Mouse (Mus musculus) forebrain, postnatal 0 days (tissue): ENCODE data around the gene Zc3h18. TPM values are rescaled to one million over a fixed set of nuclear protein-coding genes. Genes with fewer than 3 reads are reported as not detected.
A peak's percentile ranks its signal among the peaks of the same experiment; 100 is the strongest.

Source experiments
- ATAC-seq: fragments of 200-750 bp; cut with Nextera tagmentation; 2 replicates; pipeline ENCODE4 v1.8.0; 2017; ENCODE audit warnings: mild to moderate bottlenecking, moderate library complexity
- DNase-seq: peaks from one replicate; pipeline ENCODE4 v3.0.0-alpha.2; 2015
- H3K27ac ChIP-seq: fragments of 300-500 bp; sonication (generic); 2 replicates; pipeline ENCODE4 v1.5.1; 2014; ENCODE audit warnings: low read depth, mild to moderate bottlenecking, antibody characterized with exemption, low read length, moderate library complexity, mixed read lengths
- H3K27me3 ChIP-seq: fragments of 300-500 bp; sonication (generic); 2 replicates; pipeline ENCODE4 v1.6.1; 2014; ENCODE audit warnings: mild to moderate bottlenecking, low read length, mixed read lengths; ENCODE audit not compliant: insufficient read depth
- H3K36me3 ChIP-seq: fragments of 300-500 bp; sonication (generic); 2 replicates; pipeline ENCODE4 v1.6.1; 2014; ENCODE audit warnings: mild to moderate bottlenecking, moderate library complexity; ENCODE audit not compliant: insufficient read depth
- H3K4me1 ChIP-seq: fragments of 300-500 bp; sonication (generic); 2 replicates; pipeline ENCODE4 v1.6.1; 2014; ENCODE audit warnings: antibody characterized with exemption; ENCODE audit not compliant: insufficient read depth
- H3K4me2 ChIP-seq: fragments of 300-500 bp; sonication (generic); 2 replicates; pipeline ENCODE4 v1.6.1; 2014; ENCODE audit warnings: low read depth, mild to moderate bottlenecking, moderate library complexity
- H3K4me3 ChIP-seq: fragments of 300-500 bp; sonication (generic); 2 replicates; pipeline ENCODE4 v1.5.1; 2014; ENCODE audit warnings: low read depth, low read length, mixed read lengths
- H3K9ac ChIP-seq: fragments of 300-500 bp; sonication (generic); 2 replicates; pipeline ENCODE4 v1.6.1; 2014; ENCODE audit warnings: mild to moderate bottlenecking
- H3K9me3 ChIP-seq: fragments of 300-500 bp; sonication (generic); 2 replicates; pipeline ENCODE4 v1.6.1; 2016; ENCODE audit warnings: low read length
- CTCF ChIP-seq: sonication (generic); IDR thresholded peaks from 2 replicates; pipeline ENCODE4 v1.5.1; 2016; ENCODE audit warnings: antibody characterized with exemption, control low read depth, low read depth
- WGBS: fragments of 180-500 bp; shearing (Covaris S2); extraction: QIAGEN DNeasy Blood & Tissue Kit; methylation state at CpG from one replicate; pipeline ENCODE4 v1.1.7; 2014; 5-methylcytosine and 5-hydroxymethylcytosine counted together
- polyA plus RNA-seq: library from polyadenylated mRNA; unstranded; fragments of >200 nt; fragmentation: Nextera tagmentation; extraction: Ambion mirVana; gene quantifications from 2 replicates; pipeline ENCODE4 v1.2.1, GENCODE M21; 2015
- total RNA-seq: library from RNA; depleted of rRNA; stranded (reverse); fragments of >200 nt; gene quantifications from 2 replicates; pipeline ENCODE4 v1.2.3, GENCODE M21; 2014

Gene Zc3h18
- total and polyA plus RNA-seq, 2 experiments from 2014 or later, result 27.3 to 40.9 TPM

GRCm38 (mm10) chr8:122427607-122428006 lies 51.2 kb downstream of the Zc3h18 start:
- Histone ChIP-seq H3K4me2 (no peak overlapping the region), H3K27ac (no peak overlapping the region), H3K4me1 (0 out of 2 replicates have a peak, but pooled peaks cover 4% of the 10 kb centered on the region), H3K27me3 (no peaks in the 10 kb centered on the region), H3K4me3 (no peak overlapping the region), H3K9me3 (no peaks in the 10 kb centered on the region), H3K9ac (no peak overlapping the region), H3K36me3 (no peaks in the 10 kb centered on the region)
- no peak for ATAC-seq
- no peak for TF ChIP-seq CTCF
- WGBS, result 89% methylated on average over 7 of the region's 7 CpGs
- DNase-seq, result no peak

DNA sequence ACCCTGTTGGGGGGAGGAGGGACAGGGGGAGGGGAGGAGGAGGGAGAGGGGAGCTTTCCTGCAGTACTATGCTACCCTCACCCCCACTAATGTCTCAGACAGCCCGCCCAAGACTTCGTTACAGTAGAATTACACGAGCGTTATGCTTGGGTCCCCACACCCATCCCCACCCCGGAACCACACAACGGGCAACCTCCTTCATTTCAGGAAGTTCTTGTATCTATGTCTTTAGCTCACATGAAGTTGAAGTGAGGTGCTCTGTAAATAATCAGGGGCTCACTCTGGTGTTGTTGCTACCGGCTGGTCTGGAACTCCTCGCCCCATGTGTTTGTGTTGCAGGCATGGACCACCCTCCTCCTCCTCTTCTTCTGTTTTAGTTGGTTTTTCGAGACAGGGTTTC lies 51.8 kb downstream of the Zc3h18 start:
- Histone ChIP-seq H3K9me3 (no peaks in the 10 kb centered on the region), H3K4me3 (no peak overlapping the region), H3K36me3 (no peaks in the 10 kb centered on the region), H3K4me2 (no peak overlapping the region), H3K4me1 (0 out of 2 replicates have a peak, but pooled peaks cover 4% of the 10 kb centered on the region), H3K9ac (no peak overlapping the region), H3K27ac (no peak overlapping the region), H3K27me3 (no peaks in the 10 kb centered on the region)
- ATAC-seq (no peak), DNase-seq (no peak)
- TF ChIP-seq CTCF, result no peak
- WGBS, result 87% methylated on average over 9 of the region's 9 CpGs

DNA sequence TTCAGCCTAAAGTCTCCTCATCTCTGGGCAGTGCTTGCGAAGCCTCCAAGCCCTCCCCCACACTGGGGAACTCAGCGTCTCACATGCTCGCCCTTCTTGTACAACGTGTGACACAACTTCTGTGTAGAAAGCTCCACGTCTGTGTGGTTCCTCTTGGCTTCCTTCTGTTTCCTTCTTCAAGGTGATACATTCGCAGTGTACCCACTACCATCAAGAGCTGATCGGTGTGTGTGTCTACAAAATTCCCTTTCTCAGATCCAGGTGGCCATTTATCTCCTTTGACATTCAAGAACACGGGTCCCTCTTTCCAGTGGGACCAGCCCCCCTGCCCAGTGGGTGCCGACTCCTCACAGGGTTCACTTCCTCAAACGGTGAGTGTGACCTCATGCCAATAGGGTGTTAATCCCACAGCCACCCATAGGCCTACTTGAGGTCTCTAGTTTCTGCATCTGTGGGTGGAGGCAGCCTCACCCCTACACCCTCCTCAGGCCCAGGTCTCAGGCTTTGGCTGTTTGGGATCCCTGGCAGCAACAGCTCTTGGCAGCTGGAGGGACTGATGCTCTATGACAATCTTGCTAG lies 53.7 kb downstream of the Zc3h18 start:
- H3K4me1 ChIP-seq, result 0 out of 2 replicates have a peak, but pooled peaks cover 4% of the 10 kb centered on the region
- TF ChIP-seq CTCF, result no peak
- no peak for ATAC-seq

DNA sequence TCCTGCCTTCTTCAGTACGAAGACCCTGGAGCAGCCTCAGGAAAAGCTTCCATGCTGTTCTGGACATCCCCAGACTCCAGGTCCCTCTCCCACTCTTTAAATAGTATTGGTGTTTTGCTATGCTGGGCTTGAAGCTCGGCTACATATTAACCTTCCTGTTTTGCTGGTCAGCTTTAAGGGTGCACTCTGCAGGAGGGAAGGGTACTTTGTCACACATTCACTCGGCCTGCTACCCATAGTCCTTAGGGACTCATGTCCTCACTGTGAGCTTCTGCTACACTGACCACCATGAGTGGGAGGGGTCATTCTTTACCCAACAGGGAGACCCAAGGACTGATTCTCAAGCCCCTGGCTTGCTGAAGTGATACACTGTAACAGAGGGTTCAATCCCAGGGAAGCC lies 54.2 kb downstream of the Zc3h18 start:
- ATAC-seq (no peak), DNase-seq (no peak)
- WGBS, result 84% methylated on average over 3 of the region's 3 CpGs
- Histone ChIP-seq H3K9ac (no peak overlapping the region), H3K4me2 (no peak overlapping the region), H3K27ac (no peak overlapping the region), H3K9me3 (no peaks in the 10 kb centered on the region), H3K27me3 (no peaks in the 10 kb centered on the region), H3K4me1 (0 out of 2 replicates have a peak, but pooled peaks cover 4% of the 10 kb centered on the region), H3K36me3 (peaks cover 13% of the 10 kb centered on the region), H3K4me3 (no peak overlapping the region)
- no peak for TF ChIP-seq CTCF

More for the DNA sequence above, 53.7 kb downstream of the Zc3h18 start:
- 86% methylated on average over 10 of the region's 10 CpGs for WGBS
- Histone ChIP-seq H3K4me2 (no peak overlapping the region), H3K9ac (no peak overlapping the region), H3K27me3 (no peaks in the 10 kb centered on the region), H3K36me3 (peaks cover 12% of the 10 kb centered on the region), H3K27ac (no peak overlapping the region), H3K9me3 (no peaks in the 10 kb centered on the region), H3K4me3 (no peak overlapping the region)
- DNase-seq, result no peak

DNA sequence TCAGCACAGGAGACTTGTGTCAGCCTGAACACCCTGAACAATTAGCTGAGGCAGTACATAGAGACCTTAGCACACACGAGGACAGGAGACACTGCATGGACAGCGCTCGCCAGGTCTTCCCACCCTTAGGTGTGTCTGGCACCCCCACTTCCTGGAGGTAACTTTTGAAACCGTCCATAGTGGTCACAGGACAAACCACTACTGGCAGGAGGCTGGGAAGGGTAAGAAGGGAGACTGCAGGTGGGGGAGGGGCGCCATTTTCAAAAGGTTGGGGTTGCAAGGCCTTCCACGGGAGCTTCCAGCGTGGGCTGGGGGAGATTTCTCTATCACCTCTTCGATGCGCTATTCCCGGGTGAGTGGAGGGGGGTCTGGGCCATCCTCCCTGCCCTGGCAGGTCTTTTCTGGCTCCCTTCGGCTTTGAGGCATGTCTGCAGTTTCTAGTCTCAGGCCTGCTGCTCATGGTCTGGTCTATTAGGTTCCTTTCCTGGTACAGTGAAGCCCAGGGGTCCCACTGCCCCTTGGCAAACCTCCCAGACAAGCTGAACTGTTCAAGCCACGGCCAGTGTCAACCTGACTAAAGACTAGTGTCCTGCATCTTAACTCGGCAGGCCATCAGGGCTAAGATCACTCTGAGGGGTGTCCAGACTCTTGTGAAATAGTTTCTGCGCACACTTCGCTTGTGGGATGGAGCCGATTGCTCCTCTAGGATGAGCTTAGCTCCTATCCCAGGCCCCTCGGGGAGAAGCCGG lies 55.5 kb downstream of the Zc3h18 start:
- Histone ChIP-seq H3K4me1 (0 out of 2 replicates have a peak, but pooled peaks cover 4% of the 10 kb centered on the region), H3K27me3 (no peaks in the 10 kb centered on the region), H3K4me3 (peak overlapping the region; percentile 21; the same call in 1 of the 2 replicates), H3K4me2 (peak overlapping the region; percentile 47), H3K9me3 (no peaks in the 10 kb centered on the region), H3K27ac (no peak overlapping the region), H3K36me3 (peaks cover 24% of the 10 kb centered on the region), H3K9ac (0 out of 2 replicates have a peak overlapping the region, but pooled peaks have one; percentile 33)
- 0 out of 2 replicates have a peak, but pooled peaks have one; percentile 3 for ATAC-seq
- TF ChIP-seq CTCF, result no peak
- peak; percentile 8 for DNase-seq
- WGBS, result 39% methylated on average over 18 of the region's 18 CpGs

DNA sequence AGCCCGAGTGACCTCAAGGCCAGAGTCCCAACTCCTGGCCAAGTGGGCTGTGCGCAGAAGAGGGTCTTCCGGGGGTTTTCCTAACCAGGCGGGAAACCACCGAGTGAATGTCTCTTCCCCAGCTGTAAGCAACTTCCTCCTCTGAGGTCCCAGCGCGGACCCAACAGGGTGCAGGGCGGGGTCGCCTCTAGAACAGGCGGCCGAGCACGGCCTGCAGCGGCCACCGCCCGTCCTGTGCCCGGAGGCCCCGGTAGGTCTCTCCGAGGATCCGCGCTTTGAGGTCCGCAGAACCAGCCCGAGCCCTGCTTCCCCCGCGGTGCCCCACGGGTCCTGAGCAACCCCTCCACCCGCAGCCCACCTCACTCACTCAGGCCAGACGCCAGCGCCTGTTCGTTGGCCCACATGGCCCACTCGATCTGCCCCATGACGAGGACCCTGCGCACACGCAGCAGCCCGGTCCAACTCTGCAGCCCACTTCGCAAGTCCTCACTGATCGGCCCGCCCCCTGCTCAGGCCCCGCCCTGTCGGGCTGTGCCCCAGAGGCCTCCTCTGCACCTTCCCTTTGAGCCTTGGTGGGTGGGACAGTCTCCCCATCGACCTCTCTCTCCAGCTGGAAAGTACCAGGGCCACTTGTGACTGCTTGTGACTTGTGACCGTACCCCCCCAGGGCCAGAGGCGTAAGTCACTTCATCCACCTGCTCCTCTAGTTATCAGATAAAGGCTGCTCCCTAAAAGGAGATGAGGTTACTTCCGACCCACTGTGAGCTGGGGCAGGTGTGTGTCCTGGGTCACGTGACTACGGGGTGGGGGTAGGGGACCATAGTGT lies 56.2 kb downstream of the Zc3h18 start, which contains the start of gene Cyba:
TSS of gene Cyba (minus strand) at position 488 of the 826 bp plus-strand sequence.
- peak within 1 kb of the TSS; percentile 33; the same call in 1 of the 2 replicates for H3K9ac ChIP-seq
- no peaks in the 10 kb centered on the region for H3K27me3 ChIP-seq
- H3K27ac ChIP-seq, result no peak within 1 kb of the TSS
- peak within 1 kb of the TSS; percentile 47 for H3K4me2 ChIP-seq
- WGBS, result 7% methylated on average over 45 of the region's 45 CpGs
- 0 out of 2 replicates have a peak, but pooled peaks cover 4% of the 10 kb centered on the region for H3K4me1 ChIP-seq
- no peaks in the 10 kb centered on the region for H3K9me3 ChIP-seq
- DNase-seq, result peak; percentile 17
- TF ChIP-seq CTCF, result no peak
- H3K4me3 ChIP-seq, result peak within 1 kb of the TSS; percentile 21
- peak; percentile 72 for ATAC-seq
- H3K36me3 ChIP-seq, result peaks cover 30% of the 10 kb centered on the region
